Mouse (Mus musculus) liver, adult 2 months (tissue): ENCODE results near the gene Gm45062.

Experiments used
- CTCF ChIP-seq: fragments of 200-500 bp; IDR thresholded peaks from 2 replicates; pipeline ENCODE4 v1.5.1; 2011; ENCODE audit warnings: low read depth, low read length, control low read depth
- POLR2A ChIP-seq: fragments of 200-500 bp; IDR thresholded peaks from 2 replicates; pipeline ENCODE4 v1.6.1; 2011; ENCODE audit warnings: low read length, control low read depth; ENCODE audit not compliant: insufficient read depth; ENCODE audit errors: extremely low read depth

DNA sequence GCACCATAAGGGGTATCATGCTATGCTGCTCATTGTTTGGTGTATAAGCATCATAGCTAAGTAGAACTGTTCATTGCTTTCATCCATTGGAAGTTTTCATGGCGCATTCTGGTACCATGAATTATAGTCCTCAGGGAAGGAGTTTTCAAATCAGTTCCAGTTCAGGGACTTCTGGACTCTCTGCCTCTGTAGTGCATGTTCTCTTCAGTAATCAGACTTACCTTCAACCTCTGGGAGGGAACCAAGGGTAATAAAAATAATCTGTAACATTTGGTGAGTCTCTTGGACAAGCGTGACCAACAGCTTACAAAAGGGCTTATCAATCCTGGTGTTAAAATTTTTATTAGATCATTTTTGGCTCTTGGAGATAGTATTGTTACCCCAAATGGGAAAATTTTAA, 60.3 kb downstream of the Gm45062 start:
- no peak for TF ChIP-seq CTCF
- TF ChIP-seq POLR2A, result no peak
